Mouse (Mus musculus): ENCODE measurements around the gene Thg1l. TPM values are rescaled to one million over a fixed set of nuclear protein-coding genes. Genes with fewer than 3 reads are reported as not detected.

Gene Thg1l
- polyA plus RNA-seq, 1 experiment from 2014 or later = 16.4 TPM

DNA sequence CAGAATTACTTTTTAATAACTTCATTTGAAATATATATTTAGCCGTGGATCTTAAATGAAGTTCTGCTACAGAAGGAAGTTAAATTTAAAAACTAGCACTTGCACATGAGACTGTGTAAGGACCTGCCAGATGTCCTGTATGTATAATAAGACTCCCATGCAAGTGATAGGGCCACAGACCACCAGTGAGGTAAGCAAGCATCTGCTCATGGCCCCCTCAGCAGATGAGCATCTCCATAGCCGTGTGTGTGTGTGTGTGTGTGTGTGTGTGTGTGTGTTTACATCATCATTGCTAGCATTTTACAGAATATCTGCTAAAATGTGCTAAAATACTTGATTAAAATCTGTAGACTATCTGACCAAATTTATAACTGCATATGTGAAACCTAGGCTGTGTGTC is 57.9 kb downstream of the Thg1l start:
- Histone ChIP-seq H3K4me1 (peaks cover 6% of the 10 kb centered on the region; the same call in 1 of the 2 replicates), H3K9ac (no peak overlapping the region), H3K36me3 (peaks cover 76% of the 10 kb centered on the region), H3K27ac (no peak overlapping the region), H3K4me2 (no peak overlapping the region), H3K27me3 (no peaks in the 10 kb centered on the region), H3K9me3 (replicated peaks) (no peaks in the 10 kb centered on the region), H3K4me3 (replicated peaks) (no peak overlapping the region)
- ATAC-seq (replicated peaks; ENCODE audit: low FRiP score) = no peak
- WGBS = 91% methylated on average over 2 of the region's 2 CpGs

Other genes starting within 250 kb of the Thg1l start
- 97.8 and 102 TPM in 2 replicates for gene Clint1, start 103.4 kb downstream of the Thg1l start, polyA plus RNA-seq (2015; fragmentation: Nextera tagmentation; extraction: Ambion mirVana)
- gene Lsm11, start 10.6 kb downstream of the Thg1l start, polyA plus RNA-seq (2015; fragmentation: Nextera tagmentation; extraction: Ambion mirVana) = 5.0 and 5.6 TPM in 2 replicates
- gene Sox30, start 24.8 kb upstream of the Thg1l start, polyA plus RNA-seq (2015; fragmentation: Nextera tagmentation; extraction: Ambion mirVana) = 0.22 and 0.25 TPM in 2 replicates
- 2.8 and 6.7 TPM in 2 replicates for gene Gm12166, start 96.8 kb upstream of the Thg1l start, polyA plus RNA-seq (2015; fragmentation: Nextera tagmentation; extraction: Ambion mirVana)
- 14.4 and 17.9 TPM in 2 replicates for gene Adam19, start 100.5 kb upstream of the Thg1l start, polyA plus RNA-seq (2015; fragmentation: Nextera tagmentation; extraction: Ambion mirVana)
- gene Nipal4, start 211.0 kb upstream of the Thg1l start, polyA plus RNA-seq (2015; fragmentation: Nextera tagmentation; extraction: Ambion mirVana) = 0.48 and 1.2 TPM in 2 replicates

Data from kidney, embryonic 15.5 days (tissue).